Mouse (Mus musculus): ENCODE results near the gene Calml4. TPM values are rescaled to one million over a fixed set of nuclear protein-coding genes. Genes with fewer than 3 reads are reported as not detected.
"Not testable (repeated sequence)": the region's sequence is repeated elsewhere in the genome, so short reads cannot be mapped to it uniquely, and the experiment has no call there.

Calml4 gene
- polyA plus RNA-seq, 1 experiment from 2014 or later = 6.0 TPM

DNA sequence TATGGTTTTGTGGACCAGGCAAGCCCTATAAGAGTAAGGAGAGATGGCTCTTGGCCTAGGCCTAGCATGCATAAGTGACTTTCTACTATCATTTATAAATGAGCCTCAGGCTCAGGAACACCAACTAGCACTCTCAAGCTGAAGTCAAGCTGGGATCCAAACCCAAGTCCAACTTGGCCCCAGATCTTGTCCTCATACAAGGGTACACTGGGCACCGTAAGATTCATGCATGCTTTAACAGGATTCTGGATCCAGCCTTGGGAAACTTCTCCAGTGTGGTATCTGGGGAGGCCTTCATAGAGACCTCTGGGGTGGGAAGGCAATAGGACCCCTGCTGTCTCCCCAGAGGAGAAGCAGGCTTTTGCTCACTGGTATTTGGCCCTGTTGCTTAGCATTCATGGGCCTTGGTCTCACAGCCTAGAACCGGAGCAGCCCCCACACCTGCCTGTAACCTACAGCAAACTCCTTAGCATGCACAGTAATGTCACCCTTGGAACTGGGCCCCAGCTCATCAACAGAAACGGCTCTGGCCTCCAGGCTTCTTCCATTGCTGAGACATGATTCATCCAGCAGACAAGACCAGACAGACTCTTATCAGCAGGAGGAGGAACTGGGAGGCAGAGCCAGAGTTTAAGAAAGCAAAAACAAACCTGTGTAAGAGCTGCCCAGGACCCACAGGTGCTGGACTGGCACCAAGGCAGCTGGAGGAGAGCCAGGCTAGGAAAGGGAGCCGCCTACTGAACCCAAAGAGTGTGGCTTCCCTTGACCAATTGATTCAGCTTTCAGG lies 39.9 kb upstream of the Calml4 start:
- no peak for ATAC-seq
- Histone ChIP-seq H3K27ac (ENCODE audit: low read length) (no peak overlapping the region), H3K36me3 (ENCODE audit: control insufficient read depth, insufficient read depth) (no peaks in the 10 kb centered on the region), H3K4me3 (replicated peaks; ENCODE audit: low read length) (no peak overlapping the region), H3K4me2 (ENCODE audit: low read length) (no peak overlapping the region), H3K4me1 (replicated peaks; ENCODE audit: control insufficient read depth, insufficient read depth, low read length) (peaks cover 6% of the 10 kb centered on the region; the same call in 1 of the 2 replicates), H3K9me3 (ENCODE audit: control insufficient read depth, low read length) (no peaks in the 10 kb centered on the region), H3K9ac (replicated peaks; ENCODE audit: low read depth, low read length) (no peak overlapping the region), H3K27me3 (replicated peaks; ENCODE audit: control insufficient read depth, insufficient read depth, low read length) (no peaks in the 10 kb centered on the region)
- 75% methylated on average over 4 of the region's 4 CpGs for WGBS

DNA sequence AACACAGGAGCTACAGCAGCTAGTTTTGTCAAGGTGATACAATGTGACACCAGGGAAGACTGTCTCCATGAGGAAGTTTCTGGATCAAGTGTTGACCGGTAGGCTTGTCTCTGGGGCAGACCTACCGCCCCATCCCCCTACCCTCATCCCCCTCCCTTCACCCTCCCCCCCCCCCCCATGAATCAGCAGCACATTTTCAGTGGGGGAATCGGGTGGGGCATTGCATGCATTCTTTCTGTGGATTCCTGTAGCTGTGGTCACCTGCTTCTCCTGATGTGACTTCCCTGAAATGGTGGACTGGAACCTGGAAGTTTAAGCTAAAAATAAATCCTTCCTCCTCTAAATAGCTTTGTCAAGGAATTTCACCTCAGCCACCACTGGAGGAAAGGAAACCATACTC lies 38.4 kb upstream of the Calml4 start:
- Histone ChIP-seq H3K9me3 (ENCODE audit: control insufficient read depth, low read length) (no peaks in the 10 kb centered on the region), H3K4me3 (replicated peaks; ENCODE audit: low read length) (no peak overlapping the region), H3K36me3 (ENCODE audit: control insufficient read depth, insufficient read depth) (no peaks in the 10 kb centered on the region), H3K27me3 (replicated peaks; ENCODE audit: control insufficient read depth, insufficient read depth, low read length) (no peaks in the 10 kb centered on the region), H3K9ac (replicated peaks; ENCODE audit: low read depth, low read length) (no peak overlapping the region), H3K27ac (ENCODE audit: low read length) (no peak overlapping the region), H3K4me1 (replicated peaks; ENCODE audit: control insufficient read depth, insufficient read depth, low read length) (peaks cover 6% of the 10 kb centered on the region; the same call in 1 of the 2 replicates), H3K4me2 (ENCODE audit: low read length) (no peak overlapping the region)
- no peak for ATAC-seq
- WGBS = 87% methylated on average over 3 of the region's 3 CpGs

DNA sequence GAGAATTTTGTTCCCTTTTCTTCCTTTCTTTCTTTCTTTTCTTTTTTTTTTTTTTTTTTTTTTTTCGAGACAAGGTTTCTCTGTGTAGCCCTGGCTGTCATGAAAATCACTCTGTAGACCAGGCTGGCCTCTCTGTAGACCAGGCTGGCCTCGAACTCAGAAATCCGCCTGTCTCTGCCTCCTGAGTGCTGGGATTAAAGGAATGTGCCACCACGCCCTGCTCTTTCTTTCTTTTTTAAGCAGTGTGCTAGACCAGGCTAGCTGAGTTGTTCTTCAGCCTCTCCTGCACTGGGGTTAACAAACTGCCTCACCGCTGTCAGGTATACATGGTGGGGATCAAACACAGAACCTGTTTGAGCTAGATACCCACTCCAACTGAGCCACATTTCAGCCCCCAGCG lies 38.0 kb upstream of the Calml4 start:
- not testable (repeated sequence) for ATAC-seq; H3K9ac ChIP-seq (replicated peaks; ENCODE audit: low read depth, low read length); H3K4me1 ChIP-seq (replicated peaks; ENCODE audit: control insufficient read depth, insufficient read depth, low read length); H3K9me3 ChIP-seq (ENCODE audit: control insufficient read depth, low read length); H3K4me3 ChIP-seq (replicated peaks; ENCODE audit: low read length); H3K27me3 ChIP-seq (replicated peaks; ENCODE audit: control insufficient read depth, insufficient read depth, low read length); H3K4me2 ChIP-seq (ENCODE audit: low read length); H3K36me3 ChIP-seq (ENCODE audit: control insufficient read depth, insufficient read depth); H3K27ac ChIP-seq (ENCODE audit: low read length)
- WGBS = 83% methylated on average over 6 of the region's 6 CpGs

DNA sequence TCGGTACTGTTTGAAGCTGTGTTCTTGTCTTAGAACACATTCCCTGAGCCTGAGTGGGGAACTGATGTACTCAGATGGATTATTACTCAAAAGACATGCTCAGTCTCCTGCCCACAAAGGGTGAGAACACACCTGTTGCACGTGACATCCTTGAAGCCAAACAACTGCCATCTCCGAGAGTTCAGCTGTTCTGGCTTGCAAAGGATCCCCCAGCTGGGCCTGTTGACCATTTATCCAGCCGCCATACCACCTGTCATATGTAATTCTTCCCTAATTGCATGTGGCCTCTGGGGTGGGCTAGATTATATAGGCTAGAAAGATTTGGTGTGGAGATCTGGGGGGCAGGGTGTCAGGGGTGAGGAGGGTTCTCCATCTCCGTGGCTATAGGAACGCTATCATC lies 37.1 kb upstream of the Calml4 start:
- no peaks in the 10 kb centered on the region for H3K9me3 ChIP-seq (ENCODE audit: control insufficient read depth, low read length)
- WGBS = 90% methylated on average over 6 of the region's 6 CpGs
- no peaks in the 10 kb centered on the region for H3K36me3 ChIP-seq (ENCODE audit: control insufficient read depth, insufficient read depth)
- no peak overlapping the region for H3K9ac ChIP-seq (replicated peaks; ENCODE audit: low read depth, low read length)
- peaks cover 6% of the 10 kb centered on the region; the same call in 1 of the 2 replicates for H3K4me1 ChIP-seq (replicated peaks; ENCODE audit: control insufficient read depth, insufficient read depth, low read length)
- no peak overlapping the region for H3K4me2 ChIP-seq (ENCODE audit: low read length)
- ATAC-seq = no peak
- no peak overlapping the region for H3K27ac ChIP-seq (ENCODE audit: low read length)
- H3K27me3 ChIP-seq (replicated peaks; ENCODE audit: control insufficient read depth, insufficient read depth, low read length) = no peaks in the 10 kb centered on the region
- no peak overlapping the region for H3K4me3 ChIP-seq (replicated peaks; ENCODE audit: low read length)

DNA sequence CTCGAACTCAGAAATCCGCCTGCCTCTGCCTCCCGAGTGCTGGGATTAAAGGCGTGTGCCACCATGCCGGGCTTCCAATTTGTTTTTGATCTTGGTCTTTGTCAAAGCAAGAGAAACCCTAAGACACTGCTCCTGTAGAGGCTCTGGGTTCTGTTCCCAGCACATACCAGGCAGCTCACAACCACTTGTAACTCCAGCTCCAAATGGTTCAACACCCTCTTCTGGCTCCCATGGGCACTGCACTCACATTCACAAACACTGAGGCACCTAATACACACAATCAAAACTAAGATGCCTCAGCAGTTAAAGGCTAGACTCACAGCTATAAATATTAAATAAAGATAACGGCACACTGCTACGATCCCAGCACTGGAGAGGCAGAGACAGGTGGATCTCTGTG lies 36.1 kb upstream of the Calml4 start:
- H3K4me3 ChIP-seq (replicated peaks; ENCODE audit: low read length) = no peak overlapping the region
- no peak overlapping the region for H3K4me2 ChIP-seq (ENCODE audit: low read length)
- no peak overlapping the region for H3K9ac ChIP-seq (replicated peaks; ENCODE audit: low read depth, low read length)
- no peaks in the 10 kb centered on the region for H3K27me3 ChIP-seq (replicated peaks; ENCODE audit: control insufficient read depth, insufficient read depth, low read length)
- 95% methylated on average over 7 of the region's 7 CpGs for WGBS
- no peak for ATAC-seq
- H3K36me3 ChIP-seq (ENCODE audit: control insufficient read depth, insufficient read depth) = no peaks in the 10 kb centered on the region
- no peak overlapping the region for H3K27ac ChIP-seq (ENCODE audit: low read length)
- H3K4me1 ChIP-seq (replicated peaks; ENCODE audit: control insufficient read depth, insufficient read depth, low read length) = peaks cover 6% of the 10 kb centered on the region; the same call in 1 of the 2 replicates
- no peaks in the 10 kb centered on the region for H3K9me3 ChIP-seq (ENCODE audit: control insufficient read depth, low read length)

DNA sequence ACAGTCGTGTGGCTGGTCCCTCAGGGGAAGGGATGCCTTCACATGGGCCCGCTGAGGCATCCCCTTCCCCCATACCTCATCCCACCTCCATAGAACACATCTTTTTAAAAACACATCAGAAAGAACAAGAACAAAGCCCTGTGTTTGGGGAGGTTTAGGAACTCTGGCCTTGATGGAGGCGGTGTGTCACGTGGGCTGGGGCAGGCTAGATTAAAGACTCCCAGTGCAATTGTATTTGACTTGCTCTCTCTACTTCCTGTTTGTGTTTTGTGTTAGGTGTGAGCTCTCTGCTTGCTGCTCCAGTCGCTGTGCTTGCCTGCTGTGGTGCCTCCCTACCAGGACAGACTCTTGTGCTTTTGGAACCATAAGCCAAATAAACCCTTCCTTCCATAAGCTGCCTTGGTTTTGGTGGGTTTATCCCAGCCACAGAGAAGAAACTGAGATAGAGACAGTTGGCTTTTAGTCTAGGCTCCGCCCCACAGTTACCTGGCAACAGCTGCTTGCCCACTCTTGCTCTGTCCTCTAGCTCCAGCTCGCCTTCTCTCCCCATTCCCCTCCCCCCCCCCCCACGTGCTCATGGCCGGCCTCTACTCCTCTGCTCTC lies 32.0 kb upstream of the Calml4 start:
- Histone ChIP-seq H3K27ac (ENCODE audit: low read length) (no peak overlapping the region), H3K9ac (replicated peaks; ENCODE audit: low read depth, low read length) (no peak overlapping the region), H3K9me3 (ENCODE audit: control insufficient read depth, low read length) (no peaks in the 10 kb centered on the region), H3K4me3 (replicated peaks; ENCODE audit: low read length) (no peak overlapping the region), H3K4me1 (replicated peaks; ENCODE audit: control insufficient read depth, insufficient read depth, low read length) (peaks cover 4% of the 10 kb centered on the region; the same call in 1 of the 2 replicates), H3K27me3 (replicated peaks; ENCODE audit: control insufficient read depth, insufficient read depth, low read length) (no peaks in the 10 kb centered on the region), H3K36me3 (ENCODE audit: control insufficient read depth, insufficient read depth) (no peaks in the 10 kb centered on the region), H3K4me2 (ENCODE audit: low read length) (no peak overlapping the region)
- ATAC-seq = no peak
- 3% methylated on average over 9 of the region's 9 CpGs for WGBS

DNA sequence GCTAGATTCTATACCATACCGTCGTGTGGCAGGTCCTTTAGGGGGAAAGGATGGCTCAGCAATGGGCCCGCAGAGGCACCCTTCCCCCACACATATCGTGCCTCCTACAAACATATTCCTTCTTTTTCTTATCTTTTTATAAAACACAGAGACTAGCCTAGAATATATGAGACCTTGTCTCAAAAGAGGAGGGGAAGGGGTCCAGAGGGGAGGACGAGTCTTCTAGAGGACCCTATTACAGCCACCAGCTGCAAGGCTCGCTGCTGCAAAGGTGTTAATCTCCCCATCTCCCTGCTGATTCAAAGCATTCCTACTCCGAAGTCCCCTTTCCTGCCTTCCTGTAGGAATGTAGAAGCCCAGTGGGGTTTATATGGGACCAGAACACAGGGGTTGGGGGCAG lies 31.4 kb upstream of the Calml4 start:
- no peak for ATAC-seq
- H3K4me1 ChIP-seq (replicated peaks; ENCODE audit: control insufficient read depth, insufficient read depth, low read length) = peaks cover 4% of the 10 kb centered on the region; the same call in 1 of the 2 replicates
- no peak overlapping the region for H3K27ac ChIP-seq (ENCODE audit: low read length)
- H3K4me2 ChIP-seq (ENCODE audit: low read length) = no peak overlapping the region
- no peak overlapping the region for H3K4me3 ChIP-seq (replicated peaks; ENCODE audit: low read length)
- no peaks in the 10 kb centered on the region for H3K27me3 ChIP-seq (replicated peaks; ENCODE audit: control insufficient read depth, insufficient read depth, low read length)
- no peaks in the 10 kb centered on the region for H3K36me3 ChIP-seq (ENCODE audit: control insufficient read depth, insufficient read depth)
- WGBS = 7% methylated on average over 7 of the region's 7 CpGs
- H3K9ac ChIP-seq (replicated peaks; ENCODE audit: low read depth, low read length) = no peak overlapping the region
- no peaks in the 10 kb centered on the region for H3K9me3 ChIP-seq (ENCODE audit: control insufficient read depth, low read length)

DNA sequence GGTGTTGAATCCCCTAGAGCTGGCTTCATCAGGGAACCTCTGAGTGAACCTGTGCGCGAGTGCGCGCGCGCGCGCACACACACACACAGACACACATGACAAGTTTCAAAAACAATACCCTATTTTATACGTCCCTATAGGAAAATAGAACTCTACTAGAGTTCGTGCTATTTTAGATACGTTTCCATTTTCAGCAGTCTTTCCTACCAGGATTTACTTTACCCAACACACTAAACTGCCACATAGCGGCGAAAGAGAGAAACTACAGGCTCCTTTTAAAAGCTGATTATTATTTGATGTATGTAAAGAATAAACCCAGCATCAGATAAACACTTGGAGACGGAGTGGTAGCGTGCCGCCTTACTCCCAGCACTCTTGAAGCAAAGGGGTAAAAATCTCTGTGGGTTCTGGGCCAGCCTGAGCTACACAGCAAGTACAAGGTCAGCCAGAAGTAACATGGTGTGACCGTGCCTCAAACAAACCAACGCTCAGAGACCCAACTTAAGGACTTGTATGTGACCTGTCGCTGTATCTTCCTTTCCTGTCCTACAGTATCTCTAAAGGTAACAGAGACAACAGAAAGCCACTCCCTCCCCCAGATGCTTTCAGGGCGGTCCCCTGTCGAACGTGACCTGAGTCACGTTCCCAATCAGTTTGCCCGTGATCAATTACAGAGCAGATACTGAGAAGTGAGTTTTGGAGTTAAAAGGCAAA lies 29.8 kb upstream of the Calml4 start:
- WGBS = 6% methylated on average over 24 of the region's 24 CpGs
- Histone ChIP-seq H3K4me3 (replicated peaks; ENCODE audit: low read length) (peak overlapping the region; percentile 56), H3K36me3 (ENCODE audit: control insufficient read depth, insufficient read depth) (no peaks in the 10 kb centered on the region), H3K9me3 (ENCODE audit: control insufficient read depth, low read length) (no peaks in the 10 kb centered on the region), H3K27me3 (replicated peaks; ENCODE audit: control insufficient read depth, insufficient read depth, low read length) (no peaks in the 10 kb centered on the region), H3K27ac (ENCODE audit: low read length) (no peak overlapping the region; the same call in 1 of the 2 replicates), H3K9ac (replicated peaks; ENCODE audit: low read depth, low read length) (no peak overlapping the region), H3K4me1 (replicated peaks; ENCODE audit: control insufficient read depth, insufficient read depth, low read length) (peaks cover 4% of the 10 kb centered on the region; the same call in 1 of the 2 replicates), H3K4me2 (ENCODE audit: low read length) (peak overlapping the region; percentile 60)
- 0 out of 2 replicates have a peak, but pooled peaks have one; percentile 22 for ATAC-seq

DNA sequence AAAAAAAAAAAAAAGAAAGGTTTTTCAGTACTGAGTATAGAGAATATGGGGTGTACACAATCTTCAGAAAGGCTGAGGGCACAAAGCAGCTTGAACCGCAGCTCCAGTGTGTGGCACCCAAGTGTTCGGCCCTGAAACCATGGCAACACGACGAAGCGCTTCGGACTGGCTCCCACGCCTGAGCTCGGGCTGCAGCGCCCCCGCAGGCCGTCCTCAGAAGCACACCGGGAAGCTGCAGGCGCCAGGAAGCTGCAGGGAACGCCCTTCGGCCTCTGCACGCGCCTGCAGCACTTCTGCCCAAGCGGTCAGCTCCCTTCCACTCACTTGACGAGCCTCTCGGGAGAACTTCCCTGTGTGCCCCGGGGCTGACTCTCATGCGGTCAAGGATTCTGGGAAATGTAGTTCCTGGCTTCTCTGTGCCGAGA lies 29.2 kb upstream of the Calml4 start:
- Histone ChIP-seq H3K4me2 (ENCODE audit: low read length) (peak overlapping the region; percentile 60), H3K27ac (ENCODE audit: low read length) (peak overlapping the region; percentile 50; the same call in 1 of the 2 replicates), H3K36me3 (ENCODE audit: control insufficient read depth, insufficient read depth) (no peaks in the 10 kb centered on the region), H3K9me3 (ENCODE audit: control insufficient read depth, low read length) (no peaks in the 10 kb centered on the region), H3K4me3 (replicated peaks; ENCODE audit: low read length) (peak overlapping the region; percentile 56), H3K4me1 (replicated peaks; ENCODE audit: control insufficient read depth, insufficient read depth, low read length) (peaks cover 4% of the 10 kb centered on the region; the same call in 1 of the 2 replicates), H3K27me3 (replicated peaks; ENCODE audit: control insufficient read depth, insufficient read depth, low read length) (no peaks in the 10 kb centered on the region), H3K9ac (replicated peaks; ENCODE audit: low read depth, low read length) (peak overlapping the region; percentile 39)
- WGBS = 0% methylated on average over 23 of the region's 23 CpGs
- peak; percentile 96 for ATAC-seq
